Mouse (Mus musculus): ENCODE data around the gene Slc6a16. TPM values are rescaled to one million over a fixed set of nuclear protein-coding genes. Genes with fewer than 3 reads are reported as not detected.

The Slc6a16 gene
- polyA plus RNA-seq, 1 experiment = 0.32 TPM

GRCm38 (mm10) chr7:45312686-45313453 is 72.0 kb downstream of the Slc6a16 start:
- no peak for DNase-seq (ENCODE audit: low read depth)

GRCm38 (mm10) chr7:45313495-45313894 is 72.6 kb downstream of the Slc6a16 start:
- DNase-seq (ENCODE audit: low read depth) = no peak

- DNase-seq (ENCODE audit: low read depth) = no peak
Measured at GRCm38 (mm10) chr7:45315182-45315701, 74.4 kb downstream of the Slc6a16 start.

- no peak for DNase-seq (ENCODE audit: low read depth)
Measured at GRCm38 (mm10) chr7:45316536-45316935, 75.7 kb downstream of the Slc6a16 start.

- no peak for DNase-seq (ENCODE audit: low read depth)
Measured at GRCm38 (mm10) chr7:45322245-45322644, 81.4 kb downstream of the Slc6a16 start.

Other genes starting within 250 kb of the Slc6a16 start
- 87.1 and 89.9 TPM in 2 replicates for gene Irf3, start 243.4 kb upstream of the Slc6a16 start, polyA plus RNA-seq (2012; rRNA removed)
- gene Bcl2l12, start 242.4 kb upstream of the Slc6a16 start, polyA plus RNA-seq (2012; rRNA removed) = 20.3 and 22.0 TPM in 2 replicates
- 48.9 and 60.3 TPM in 2 replicates for gene Scaf1, start 224.7 kb upstream of the Slc6a16 start, polyA plus RNA-seq (2012; rRNA removed)
- 221 and 291 TPM in 2 replicates for gene Rras, start 223.1 kb upstream of the Slc6a16 start, polyA plus RNA-seq (2012; rRNA removed)
- gene Prr12, start 188.2 kb upstream of the Slc6a16 start, polyA plus RNA-seq (2012; rRNA removed) = 5.7 and 10.5 TPM in 2 replicates
- 71.4 and 78.1 TPM in 2 replicates for gene Nosip, start 178.7 kb upstream of the Slc6a16 start, polyA plus RNA-seq (2012; rRNA removed)
- gene Prrg2, start 178.4 kb upstream of the Slc6a16 start, polyA plus RNA-seq (2012; rRNA removed) = 55.7 and 72.5 TPM in 2 replicates
- 112 and 116 TPM in 2 replicates for gene Rcn3, start 148.9 kb upstream of the Slc6a16 start, polyA plus RNA-seq (2012; rRNA removed)
- 152 and 158 TPM in 2 replicates for gene Fcgrt, start 137.2 kb upstream of the Slc6a16 start, polyA plus RNA-seq (2012; rRNA removed)
- 218 and 429 TPM in 2 replicates for gene Rps11, start 116.6 kb upstream of the Slc6a16 start, polyA plus RNA-seq (2012; rRNA removed)
- 2,573 and 2,702 TPM in 2 replicates for gene Rpl13a, start 112.3 kb upstream of the Slc6a16 start, polyA plus RNA-seq (2012; rRNA removed)
- 3.6 and 5.6 TPM in 2 replicates for gene Gm45713, start 104.9 kb upstream of the Slc6a16 start, polyA plus RNA-seq (2012; rRNA removed)
- 37.2 and 42.7 TPM in 2 replicates for gene Flt3l, start 104.7 kb upstream of the Slc6a16 start, polyA plus RNA-seq (2012; rRNA removed)
- 52.4 and 58.1 TPM in 2 replicates for gene Pih1d1, start 86.8 kb upstream of the Slc6a16 start, polyA plus RNA-seq (2012; rRNA removed)
- gene Aldh16a1, start 86.5 kb upstream of the Slc6a16 start, polyA plus RNA-seq (2012; rRNA removed) = 33.3 and 38.5 TPM in 2 replicates
- gene Slc17a7, start 77.1 kb upstream of the Slc6a16 start, polyA plus RNA-seq (2012; rRNA removed) = 0.86 and 0.95 TPM in 2 replicates
- gene Gfy, start 61.5 kb upstream of the Slc6a16 start, polyA plus RNA-seq (2012; rRNA removed) = not detected in 2 replicates
- not detected in 2 replicates for gene Pth2, start 60.1 kb upstream of the Slc6a16 start, polyA plus RNA-seq (2012; rRNA removed)
- 0.39 and 0.41 TPM in 2 replicates for gene Ccdc155, start 36.2 kb upstream of the Slc6a16 start, polyA plus RNA-seq (2012; rRNA removed)
- gene Dkkl1, start 28.9 kb upstream of the Slc6a16 start, polyA plus RNA-seq (2012; rRNA removed) = 11.5 and 18.9 TPM in 2 replicates
- gene Tead2, start 25.3 kb upstream of the Slc6a16 start, polyA plus RNA-seq (2012; rRNA removed) = 32.6 and 50.1 TPM in 2 replicates
- 19.8 and 24.3 TPM in 2 replicates for gene Cd37, start 2.0 kb upstream of the Slc6a16 start, polyA plus RNA-seq (2012; rRNA removed)
- 1.1 and 2.3 TPM in 2 replicates for gene Slc6a21, start 36.4 kb downstream of the Slc6a16 start, polyA plus RNA-seq (2012; rRNA removed)
- 41.6 and 48.8 TPM in 2 replicates for gene Trpm4, start 92.7 kb downstream of the Slc6a16 start, polyA plus RNA-seq (2012; rRNA removed)
- gene Hrc, start 94.2 kb downstream of the Slc6a16 start, polyA plus RNA-seq (2012; rRNA removed) = 0.42 and 0.48 TPM in 2 replicates
- 3.0 and 3.1 TPM in 2 replicates for gene Ppfia3, start 125.9 kb downstream of the Slc6a16 start, polyA plus RNA-seq (2012; rRNA removed)
- gene Lin7b, start 129.5 kb downstream of the Slc6a16 start, polyA plus RNA-seq (2012; rRNA removed) = 5.7 and 7.2 TPM in 2 replicates
- 216 and 217 TPM in 2 replicates for gene Snrnp70, start 154.7 kb downstream of the Slc6a16 start, polyA plus RNA-seq (2012; rRNA removed)
- 0.27 and 0.28 TPM in 2 replicates for gene Kcna7, start 164.6 kb downstream of the Slc6a16 start, polyA plus RNA-seq (2012; rRNA removed)
- gene Ntf5, start 172.6 kb downstream of the Slc6a16 start, polyA plus RNA-seq (2012; rRNA removed) = 1.8 and 2.6 TPM in 2 replicates
- gene Lhb, start 179.7 kb downstream of the Slc6a16 start, polyA plus RNA-seq (2012; rRNA removed) = 0.80 and 2.1 TPM in 2 replicates
- gene Gys1, start 193.8 kb downstream of the Slc6a16 start, polyA plus RNA-seq (2012; rRNA removed) = 75.3 and 76.4 TPM in 2 replicates
- gene Ruvbl2, start 197.0 kb downstream of the Slc6a16 start, polyA plus RNA-seq (2012; rRNA removed) = 46.0 and 47.8 TPM in 2 replicates
- gene Ftl1, start 218.8 kb downstream of the Slc6a16 start, polyA plus RNA-seq (2012; rRNA removed) = 2,754 and 3,247 TPM in 2 replicates
- gene Bax, start 225.8 kb downstream of the Slc6a16 start, polyA plus RNA-seq (2012; rRNA removed) = 92.8 and 104 TPM in 2 replicates
- 2.5 and 2.6 TPM in 2 replicates for gene Tulp2, start 240.8 kb downstream of the Slc6a16 start, polyA plus RNA-seq (2012; rRNA removed)
- 1.2 and 6.9 TPM in 2 replicates for gene Gm45808, start 245.7 kb downstream of the Slc6a16 start, polyA plus RNA-seq (2012; rRNA removed)
- 15.6 and 16.4 TPM in 2 replicates for gene Dhdh, start 247.7 kb downstream of the Slc6a16 start, polyA plus RNA-seq (2012; rRNA removed)